Mouse (Mus musculus) cerebellum, adult 2 months (tissue): ENCODE measurements at regions not wholly inside any gene's neighbourhood (a gene's known extent, or its start where the extent isn't known, plus 50 kb on each side); places are given as distances from the start of the nearest gene placed in this dataset.

Experiments
- CTCF ChIP-seq: fragments of 200-500 bp; IDR thresholded peaks from 2 replicates; pipeline ENCODE4 v1.5.1; 2011; ENCODE audit warnings: low read depth, mild to moderate bottlenecking, control low read depth, low read length, moderate library complexity, borderline replicate concordance; ENCODE audit not compliant: insufficient read depth
- POLR2A ChIP-seq: fragments of 200-500 bp; IDR thresholded peaks from 2 replicates; pipeline ENCODE4 v1.6.1; 2011; ENCODE audit warnings: low read length, control low read depth, borderline replicate concordance; ENCODE audit not compliant: insufficient read depth

- TF ChIP-seq POLR2A (no peak), CTCF (no peak)
Measured at GRCm38 (mm10) chr4:56136837-56137236, 603.0 kb upstream of the Gm26657 start.
